18 mouse cellular contexts compared by ENCODE assay signal in the genomic region with DNA sequence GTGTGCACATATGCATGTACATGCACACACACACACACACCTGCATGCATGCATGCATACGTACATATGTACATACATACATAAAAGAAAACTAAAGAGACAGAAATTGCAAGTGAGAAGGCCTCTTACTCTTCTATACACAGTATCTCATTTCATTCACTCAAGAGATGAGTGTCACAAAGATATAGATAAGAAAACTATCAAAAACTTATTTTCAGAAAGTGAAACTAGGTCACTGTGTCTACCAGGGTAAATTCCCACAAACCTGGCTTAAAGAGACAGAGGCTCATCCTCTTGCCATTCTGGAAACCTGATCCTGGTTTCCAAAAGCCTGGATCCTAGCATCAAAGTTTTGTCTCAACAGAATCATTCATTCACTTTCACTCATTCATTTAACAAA. TPM values are rescaled to one million over a fixed set of nuclear protein-coding genes. Genes with fewer than 3 reads are reported as not detected.
"Had no signal": no experiment of that assay in that cellular context is flagged by ENCODE, and none has a peak within 500 bp of the region (broad histone marks: within the 10 kb centered on the region; RNA-seq: fewer than 3 reads in every experiment).

No protein-coding gene starts in this region.

- ATAC-seq: intestine, embryonic 16.5 days; midbrain, embryonic 15.5 days had no signal

- H3K9me3 ChIP-seq: lung, embryonic 15.5 days; midbrain, embryonic 12.5 days; midbrain, embryonic 15.5 days; neural tube, embryonic 12.5 days; neural tube, embryonic 15.5 days had no signal

- H3K4me1 ChIP-seq: lung, embryonic 15.5 days; midbrain, embryonic 12.5 days; midbrain, embryonic 15.5 days; neural tube, embryonic 12.5 days; neural tube, embryonic 15.5 days had no signal

- DNase-seq: kidney, adult 18-20 months; kidney, adult 9 months; kidney, postnatal 14 days; kidney, postnatal 4 days; lung, adult 18-20 months; lung, postnatal 10 days; lung, postnatal 36 days; right cerebral cortex, adult 18-20 months; right cerebral cortex, postnatal 14 days had no signal

- H3K36me3 ChIP-seq: lung, embryonic 15.5 days; midbrain, embryonic 12.5 days; midbrain, embryonic 15.5 days; neural tube, embryonic 12.5 days; neural tube, embryonic 15.5 days had no signal

- H3K27me3 ChIP-seq: lung, embryonic 15.5 days; midbrain, embryonic 12.5 days; midbrain, embryonic 15.5 days; neural tube, embryonic 12.5 days; neural tube, embryonic 15.5 days had no signal

- H3K9ac ChIP-seq: liver, embryonic 14.5 days; lung, embryonic 15.5 days; midbrain, embryonic 12.5 days; midbrain, embryonic 15.5 days; neural tube, embryonic 12.5 days; neural tube, embryonic 15.5 days had no signal

- H3K4me3 ChIP-seq: lung, embryonic 15.5 days; midbrain, embryonic 12.5 days; midbrain, embryonic 15.5 days; neural tube, embryonic 12.5 days; neural tube, embryonic 15.5 days had no signal

- H3K4me2 ChIP-seq: lung, embryonic 15.5 days; midbrain, embryonic 12.5 days; midbrain, embryonic 15.5 days; neural tube, embryonic 12.5 days; neural tube, embryonic 15.5 days had no signal

- H3K27ac ChIP-seq: liver, embryonic 14.5 days; lung, embryonic 15.5 days; midbrain, embryonic 12.5 days; midbrain, embryonic 15.5 days; neural tube, embryonic 12.5 days; neural tube, embryonic 15.5 days; stomach, postnatal 0 days had no signal

RNA-seq across cellular contexts. Expression of a gene that starts 39.3 kb away (rescaled TPM):
- polyA plus RNA-seq: limb, embryonic 11.5 days; midbrain, embryonic 12.5 days; neural tube, embryonic 12.5 days had no signal
